Mouse (Mus musculus) lung, postnatal 36 days (tissue): Measurements from ENCODE around the gene Bcdin3d.
A peak's percentile ranks its signal among the peaks of the same experiment; 100 is the strongest.
"Not testable (repeated sequence)": the region's sequence is repeated elsewhere in the genome, so short reads cannot be mapped to it uniquely, and the experiment has no call there.

Experiments used
- DNase-seq: peaks from one replicate; pipeline ENCODE4 v3.0.0; 2022; ENCODE audit warnings: mixed read lengths

Gene Bcdin3d

DNA sequence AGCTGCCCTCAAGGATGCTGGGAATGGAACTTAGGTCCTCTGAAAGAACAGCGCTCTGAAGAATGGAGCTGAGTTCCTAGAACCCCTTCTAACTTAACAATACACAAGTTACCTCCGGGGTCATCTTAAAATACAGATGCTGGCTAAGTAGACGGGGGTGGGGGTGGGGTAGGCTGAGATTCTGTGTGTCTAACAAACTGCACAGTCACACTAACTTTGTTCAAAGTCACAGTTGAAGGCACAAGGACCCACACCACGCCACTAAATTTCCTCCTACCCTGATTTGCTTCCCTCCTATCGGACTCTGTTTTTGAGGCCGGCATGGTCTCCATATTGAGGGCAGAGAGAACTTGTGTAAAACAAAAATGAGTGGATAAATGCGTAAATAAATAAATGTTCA is 1.6 kb downstream of the Bcdin3d start:
- no peak for DNase-seq

DNA sequence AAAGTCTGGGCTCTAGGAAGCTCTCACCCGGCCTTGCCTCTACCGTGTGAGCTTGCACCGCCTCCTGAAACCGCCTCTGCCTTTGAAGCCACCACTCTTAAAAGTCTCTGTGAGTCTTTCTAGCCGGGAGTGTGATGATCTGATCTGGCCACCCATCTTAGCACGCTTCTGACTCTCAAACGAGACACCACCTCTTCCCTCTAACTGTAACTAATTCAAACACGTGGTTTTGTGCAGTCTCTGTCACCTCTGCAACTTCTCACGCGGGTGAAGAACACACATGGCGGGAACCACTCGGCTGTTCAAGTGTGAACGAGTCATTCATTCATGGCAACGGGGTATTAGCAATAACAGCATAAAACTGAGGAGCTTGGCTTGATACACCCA is 2.9 kb downstream of the Bcdin3d start:
- DNase-seq, result no peak

DNA sequence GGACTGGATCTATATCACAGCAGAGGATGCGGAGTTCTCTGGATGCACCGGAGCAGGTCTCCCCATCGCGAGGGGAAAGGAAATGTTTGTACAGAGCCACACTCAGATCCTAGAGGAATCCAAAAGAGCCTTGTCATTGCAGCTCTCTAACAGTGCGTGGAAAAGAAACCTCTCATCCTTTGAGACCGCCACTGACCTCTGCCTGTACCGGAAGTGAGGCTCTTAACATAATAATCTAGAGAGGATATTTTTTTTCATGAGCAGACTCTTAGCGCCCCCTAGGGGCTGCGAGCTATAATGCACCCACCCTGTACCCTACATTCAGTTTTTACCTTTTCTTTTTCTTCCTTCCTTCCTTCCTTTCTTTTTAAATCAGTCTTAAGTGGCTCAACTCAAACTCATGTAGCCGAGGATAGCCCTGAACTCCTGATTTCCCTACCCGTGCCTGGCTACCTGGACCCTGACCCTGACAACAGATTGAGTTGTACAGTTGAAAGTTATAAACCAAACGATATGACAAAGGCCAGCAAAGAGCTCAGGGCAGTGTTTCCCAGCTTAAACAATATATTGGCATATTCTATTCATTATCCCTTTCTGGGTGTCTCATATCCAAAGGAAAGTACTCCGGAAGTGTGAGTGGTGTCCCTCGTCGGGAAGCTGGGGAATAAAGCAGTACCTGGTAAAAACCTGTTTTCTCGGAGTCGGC is 3.4 kb downstream of the Bcdin3d start:
- DNase-seq, result peak; percentile 71

DNA sequence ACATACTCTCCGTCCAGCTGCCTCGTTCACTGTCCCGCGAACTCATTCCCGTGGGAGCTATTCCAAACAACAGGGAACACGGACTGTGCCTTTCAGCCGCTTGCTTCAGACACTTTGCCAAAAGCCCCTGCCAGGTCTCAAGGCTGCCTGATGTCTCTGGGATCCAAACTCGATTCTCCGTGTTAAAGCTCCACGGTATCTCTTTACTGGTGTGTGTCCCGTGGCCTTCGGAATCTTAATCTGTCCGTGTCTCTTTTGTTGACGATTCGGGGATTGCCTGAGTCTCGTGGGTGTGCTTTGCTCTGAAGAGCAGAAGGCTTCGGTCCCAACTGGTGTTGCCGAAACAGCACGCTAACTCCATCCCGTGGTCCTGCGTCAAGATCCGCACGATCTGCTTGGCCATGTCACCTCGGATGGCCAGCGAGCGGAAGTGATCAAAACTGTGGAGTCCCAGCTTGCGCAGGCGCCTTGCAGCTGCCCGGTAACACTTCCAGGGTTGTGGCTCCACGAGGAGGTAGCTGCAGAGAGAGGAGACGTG is 4.2 kb downstream of the Bcdin3d start:
- DNase-seq, result no peak

DNA sequence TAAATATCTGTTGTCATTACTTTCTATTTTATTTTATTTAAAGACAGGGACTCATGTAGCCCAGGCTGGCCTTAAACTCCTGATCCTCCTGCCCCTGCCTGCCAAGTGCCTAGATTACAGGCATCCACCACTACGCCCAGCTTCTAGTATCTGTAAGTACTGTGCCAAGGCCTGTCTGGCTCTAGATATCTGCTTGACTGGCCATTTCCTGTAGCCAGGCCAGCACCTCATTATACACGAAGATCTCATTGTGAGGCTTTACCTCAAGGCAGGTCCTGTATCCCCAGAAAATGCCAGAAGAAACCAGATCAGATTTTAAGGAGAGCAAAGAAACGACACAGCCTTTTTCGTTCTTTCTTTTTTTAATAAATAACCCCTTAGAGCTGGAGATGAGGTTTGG is 4.8 kb downstream of the Bcdin3d start:
- DNase-seq, result no peak

DNA sequence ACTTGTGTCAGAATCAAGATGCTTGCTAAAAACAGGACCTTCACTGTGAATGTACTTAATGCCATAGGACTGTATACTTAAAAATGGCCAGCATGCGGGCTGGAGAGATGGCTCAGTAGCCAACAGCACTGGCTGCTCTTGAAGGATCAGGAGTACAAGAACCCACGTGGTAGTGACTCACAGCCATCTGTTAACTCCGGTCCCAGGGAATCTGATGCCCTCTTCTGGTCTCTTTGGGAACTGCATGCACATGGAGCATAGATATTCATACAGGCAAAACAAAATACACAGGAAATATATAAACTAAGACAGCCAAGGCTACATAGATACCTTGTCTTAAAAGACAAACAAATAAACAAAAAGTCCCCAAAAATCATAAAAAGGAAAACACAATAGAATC is 5.5 kb downstream of the Bcdin3d start:
- DNase-seq, result peak; percentile 95

DNA sequence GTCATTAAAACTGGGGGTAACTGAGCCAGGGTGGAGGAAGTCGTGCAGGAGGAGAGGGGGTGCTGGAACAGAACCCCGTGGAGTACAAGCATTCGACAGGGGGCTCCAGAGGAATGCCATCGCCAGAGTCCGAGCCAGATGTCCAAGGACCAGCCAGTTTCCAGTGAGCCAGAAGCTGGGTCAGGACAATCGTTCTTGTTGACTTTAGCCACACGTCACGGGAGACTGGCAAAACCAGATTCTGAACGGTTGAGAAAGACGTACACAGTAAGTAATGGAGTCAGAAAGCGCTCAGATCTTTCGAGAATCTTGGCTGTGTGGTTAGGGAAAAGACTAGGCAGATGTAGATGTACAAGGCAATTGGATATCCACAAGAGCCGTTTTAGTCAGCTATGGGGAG is 11.3 kb downstream of the Bcdin3d start:
- peak; percentile 74 for DNase-seq

DNA sequence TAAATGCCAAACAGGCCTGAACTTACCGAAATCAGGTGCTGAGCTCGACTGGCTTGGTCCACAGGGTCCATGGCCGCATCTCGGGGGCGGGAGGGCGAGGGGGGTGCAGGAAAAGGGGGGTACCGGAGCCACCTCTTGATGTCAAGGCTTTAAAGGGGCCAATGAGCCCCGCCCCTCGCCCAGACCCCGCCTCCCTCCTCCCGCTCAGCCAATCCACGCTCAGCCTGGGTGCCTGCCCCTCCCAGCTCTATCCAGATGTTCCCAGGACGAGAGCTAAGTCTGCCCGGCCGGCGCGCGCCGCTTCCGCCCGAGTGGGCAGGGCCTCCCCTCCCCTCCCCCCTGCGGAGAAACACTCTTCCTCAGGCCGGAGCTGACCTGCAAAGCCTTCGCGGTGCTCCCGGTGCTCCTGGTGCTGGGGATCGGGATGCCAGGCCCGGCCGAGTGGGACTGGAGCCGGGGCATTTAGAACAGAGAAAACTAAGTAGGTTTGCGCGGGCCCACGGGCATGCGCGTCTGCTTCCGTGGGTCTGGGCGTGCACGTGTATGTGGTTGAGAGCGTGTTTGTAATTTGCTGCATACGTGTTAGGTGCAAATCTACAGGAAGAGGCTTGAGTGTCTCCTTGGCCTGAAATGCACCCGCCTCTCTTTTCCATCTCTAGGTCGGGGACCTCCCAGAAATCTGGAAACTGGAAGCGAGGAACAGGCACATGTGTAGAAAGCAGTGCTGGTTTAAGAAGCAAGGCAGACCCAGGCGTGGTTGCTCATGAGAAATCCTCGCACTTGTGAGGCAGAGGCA is 16.7 kb downstream of the Bcdin3d start, which contains the start of gene Nckap5l:
Nckap5l (minus strand) TSS at position 143 of the 796 bp plus-strand sequence.
- DNase-seq, result peak; percentile 96

DNA sequence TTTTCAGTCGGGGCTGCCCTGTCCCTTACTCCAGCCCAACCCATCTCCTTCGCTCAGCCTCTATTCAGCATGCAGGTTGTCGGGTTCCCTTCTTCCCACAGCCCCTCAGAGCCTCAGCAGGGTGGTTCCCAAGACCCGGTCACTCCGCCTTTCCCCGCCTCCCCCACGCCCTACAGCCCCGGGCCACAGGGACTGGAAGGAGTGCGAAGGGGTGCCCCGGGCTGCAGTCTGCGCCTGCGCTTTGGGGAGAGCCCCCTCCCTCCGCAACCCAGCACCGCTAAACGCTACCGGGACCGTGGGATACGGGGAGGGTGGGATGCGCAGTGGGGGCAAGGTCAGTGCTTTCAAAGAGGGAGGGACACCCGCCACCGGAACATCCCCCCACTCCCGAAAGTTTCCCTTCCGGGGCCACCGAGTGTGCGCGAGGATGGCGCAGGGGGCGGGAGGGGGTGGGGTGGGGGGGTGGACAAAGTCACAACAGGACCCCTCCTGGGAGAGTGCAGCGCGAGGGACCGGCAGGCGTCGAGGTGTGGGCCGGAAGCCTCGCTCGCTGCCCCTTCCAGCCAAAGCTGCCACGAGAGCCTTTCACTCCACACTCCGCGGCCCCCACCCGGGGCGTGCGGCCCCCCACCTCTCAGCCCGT is 17.4 kb downstream of the Bcdin3d start:
- DNase-seq, result peak; percentile 65

DNA sequence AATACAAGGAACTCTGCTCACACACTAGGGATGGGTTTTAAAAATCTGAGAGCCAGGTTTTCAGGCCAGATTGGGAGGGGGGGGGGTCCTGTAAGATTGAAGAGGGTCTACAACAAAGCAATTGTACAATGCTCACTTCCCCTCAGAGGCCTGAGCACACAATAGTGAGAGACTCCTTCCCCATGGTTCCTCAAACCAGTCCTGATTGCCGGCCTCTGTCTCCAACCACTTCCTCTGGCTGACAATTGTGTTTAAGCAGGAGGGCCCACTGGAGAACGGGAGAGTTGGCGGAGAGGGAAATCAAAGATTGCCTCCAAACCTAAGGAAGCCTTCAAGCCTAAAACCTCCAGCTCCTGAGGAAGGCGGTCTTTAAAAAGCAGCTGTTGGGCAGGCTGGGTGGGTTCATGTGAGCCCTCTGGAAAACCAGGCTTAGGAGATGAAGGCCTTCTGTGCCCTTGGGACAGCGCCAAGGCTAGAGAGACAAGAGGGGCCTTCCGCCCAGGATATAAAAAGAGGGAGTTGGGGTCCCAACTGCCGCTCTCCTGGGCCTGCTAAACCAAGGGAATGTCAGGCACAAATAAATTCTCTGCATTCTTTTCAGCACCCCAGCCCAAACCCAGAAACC is 18.1 kb downstream of the Bcdin3d start:
- DNase-seq, result peak; percentile 49

DNA sequence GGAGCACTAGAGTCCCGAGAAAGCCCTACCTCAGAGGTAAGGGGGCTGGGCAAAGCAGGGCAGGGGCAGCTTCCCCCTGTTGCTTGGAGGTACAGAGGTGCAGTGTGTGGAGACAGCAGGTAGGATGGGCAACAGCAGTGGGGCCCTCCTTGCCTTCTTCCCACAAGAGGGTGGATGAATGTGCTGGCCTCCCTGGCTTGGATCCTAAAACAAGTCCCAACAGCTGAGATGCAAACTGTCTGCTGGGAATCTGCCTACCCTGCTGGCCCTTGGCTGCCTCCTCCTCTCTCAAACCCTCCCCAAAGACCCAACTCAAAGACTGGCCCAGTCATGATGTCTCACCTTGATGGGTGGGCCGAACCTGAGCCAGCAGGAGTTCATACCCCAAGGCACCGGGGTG is 19.1 kb downstream of the Bcdin3d start:
- DNase-seq, result no peak

DNA sequence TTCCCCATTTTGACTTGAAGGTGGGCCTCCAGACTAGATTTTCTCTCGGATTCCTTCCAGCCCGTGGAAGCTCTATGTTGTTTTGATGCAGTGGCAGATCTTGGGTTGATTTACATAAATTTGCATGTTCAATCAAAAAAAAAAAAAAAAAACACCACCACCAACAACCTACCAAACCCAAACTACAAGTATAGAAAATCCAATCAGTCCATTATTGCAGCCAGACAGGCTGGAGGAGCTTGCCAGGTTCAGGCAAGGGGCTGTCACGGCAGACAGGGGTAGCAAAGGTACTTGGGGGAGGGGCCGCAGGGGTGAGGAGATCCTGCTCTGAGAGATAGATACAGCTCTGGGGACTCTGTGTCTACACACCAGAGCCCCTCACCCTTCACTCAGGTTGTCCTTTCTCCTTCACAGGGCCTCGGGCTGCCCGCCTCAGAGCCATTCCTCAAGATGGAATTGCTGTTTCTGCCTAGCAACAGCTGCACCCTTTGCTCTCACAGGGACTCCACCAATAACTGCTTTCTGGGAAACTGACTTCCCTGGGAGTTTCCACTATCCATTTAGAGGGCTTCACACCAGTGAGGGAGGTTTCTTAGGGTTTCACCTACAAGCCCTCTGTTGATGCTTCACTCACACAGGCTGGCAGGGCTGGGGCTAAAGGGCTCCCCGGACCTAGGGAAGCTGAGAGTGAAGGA is 19.8 kb downstream of the Bcdin3d start:
- DNase-seq, result no peak

DNA sequence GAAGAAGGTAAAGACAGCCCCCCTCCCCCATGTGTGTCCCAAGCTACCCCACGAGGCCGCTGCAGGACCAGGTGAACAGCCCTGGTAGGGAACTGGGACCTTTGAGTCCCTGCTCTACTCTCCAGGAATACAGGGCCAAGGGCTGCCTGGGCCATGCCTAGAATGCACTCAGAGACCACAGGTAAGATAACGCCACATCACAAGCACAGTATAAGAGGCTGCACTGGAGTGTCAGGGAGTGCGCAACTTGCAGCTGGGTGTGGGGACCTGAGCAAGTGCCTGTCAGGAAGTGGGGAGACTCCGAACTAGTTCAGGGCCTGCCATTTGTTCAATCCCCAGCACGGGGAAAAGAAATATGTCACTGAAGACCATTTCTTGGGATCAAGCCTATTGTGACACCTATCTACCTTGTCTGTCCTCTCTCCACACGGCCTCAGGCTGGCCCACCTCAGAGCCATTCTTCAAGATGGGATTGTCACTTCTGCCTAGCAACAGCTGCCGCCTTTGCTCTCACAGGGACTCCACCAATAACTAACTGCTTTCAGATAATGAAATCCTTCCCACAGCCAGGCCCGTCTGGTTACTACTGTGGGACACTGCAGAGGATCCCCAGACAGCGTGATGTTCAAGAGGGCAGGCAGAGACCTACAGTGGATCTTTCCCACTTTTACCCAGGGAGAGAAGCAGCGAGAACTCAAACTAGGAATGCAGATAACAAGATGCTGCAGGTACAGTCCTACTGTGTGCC is 21.2 kb downstream of the Bcdin3d start:
- peak; percentile 59 for DNase-seq

DNA sequence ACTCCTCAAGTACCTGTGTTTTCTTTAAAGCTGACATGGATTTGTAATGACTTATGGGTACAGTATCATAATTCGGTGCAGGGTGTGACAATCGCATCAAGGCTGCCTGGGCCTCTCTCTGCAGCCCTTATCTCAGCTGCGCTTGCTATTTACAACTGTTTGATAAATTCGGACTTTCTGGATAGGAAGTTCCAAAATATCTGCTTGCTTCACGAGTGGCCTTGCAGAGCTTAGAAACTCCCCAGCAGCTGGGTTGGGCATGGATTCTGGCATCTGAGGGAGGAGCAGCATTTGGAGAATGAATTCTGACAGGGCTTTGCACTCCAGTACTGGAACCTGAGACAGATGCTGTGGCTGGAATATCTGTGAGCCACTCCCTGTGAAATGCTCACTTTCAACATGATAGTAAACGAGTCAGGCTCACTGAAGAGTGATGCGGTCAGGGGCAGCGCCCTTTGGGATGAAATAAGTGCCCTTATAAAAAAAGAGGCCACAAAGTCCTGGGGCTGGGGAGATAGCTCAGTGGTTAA is 24.7 kb downstream of the Bcdin3d start:
- DNase-seq, result no peak

DNA sequence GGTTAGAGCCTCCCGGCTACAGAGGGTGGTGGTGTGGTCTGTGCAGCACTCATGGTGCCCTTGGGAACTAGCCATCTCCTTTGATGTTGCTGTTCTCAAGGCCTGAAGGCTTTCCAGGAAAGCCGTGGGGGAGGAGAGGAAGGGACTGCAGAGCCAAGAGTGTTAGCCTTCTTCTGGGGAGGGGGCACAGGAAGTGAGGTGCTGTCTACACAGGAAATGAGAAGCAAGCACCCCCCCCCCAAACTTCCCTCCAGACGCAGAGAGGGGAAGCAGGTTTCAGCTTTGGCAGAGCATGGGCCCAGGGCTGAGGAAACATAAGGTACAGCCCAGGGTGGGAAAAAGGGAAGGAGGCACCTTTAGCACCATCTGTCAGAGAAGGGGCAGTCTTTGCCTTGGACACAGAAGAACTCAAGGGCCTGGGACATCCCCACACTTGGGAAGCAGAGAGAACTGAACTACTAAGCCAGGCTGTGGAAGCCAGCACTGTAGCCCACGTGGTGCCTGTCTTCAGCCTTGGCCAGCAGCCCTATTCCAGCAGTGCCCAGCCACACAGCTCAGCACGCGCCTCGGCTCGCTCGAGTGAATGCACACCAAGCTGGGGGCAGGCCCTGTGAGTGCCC is 25.3 kb downstream of the Bcdin3d start:
- DNase-seq, result peak; percentile 67

DNA sequence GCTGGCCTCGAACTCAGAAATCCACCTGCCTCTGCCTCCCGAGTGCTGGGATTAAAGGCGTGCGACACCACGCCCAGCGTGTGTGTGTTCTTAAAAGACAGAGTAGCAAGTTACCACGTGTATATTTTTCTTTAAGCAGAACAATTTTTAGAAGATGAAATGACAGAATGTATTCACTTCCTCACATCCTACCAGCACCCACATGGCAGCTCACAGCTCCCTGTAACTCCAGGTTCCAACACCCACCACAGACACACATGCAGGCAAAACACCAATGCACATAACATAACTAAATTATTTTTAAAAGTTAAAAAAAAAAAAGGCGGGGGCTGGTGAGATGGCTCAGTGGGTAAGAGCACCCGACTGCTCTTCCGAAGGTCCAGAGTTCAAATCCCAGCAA is 28.4 kb downstream of the Bcdin3d start:
- not testable (repeated sequence) for DNase-seq

DNA sequence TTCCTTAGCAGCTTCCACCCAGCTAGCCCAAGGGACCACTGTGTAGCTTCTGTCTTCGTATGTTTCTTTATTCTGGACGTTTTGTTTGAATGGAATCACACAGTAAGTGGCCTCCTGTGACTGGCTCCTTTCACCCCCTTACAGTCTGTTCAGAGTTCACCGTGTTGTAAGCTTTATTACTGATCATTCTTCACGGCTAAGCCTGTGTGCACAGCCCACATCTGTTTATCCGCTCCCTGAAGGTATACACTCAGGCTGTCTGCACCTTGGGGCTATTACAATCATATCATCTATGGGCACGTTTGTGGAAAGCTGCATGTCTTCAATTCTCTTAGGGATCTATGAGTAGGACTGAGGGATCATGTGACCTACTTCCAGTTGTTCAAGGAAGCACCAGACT is 29.0 kb downstream of the Bcdin3d start:
- no peak for DNase-seq

DNA sequence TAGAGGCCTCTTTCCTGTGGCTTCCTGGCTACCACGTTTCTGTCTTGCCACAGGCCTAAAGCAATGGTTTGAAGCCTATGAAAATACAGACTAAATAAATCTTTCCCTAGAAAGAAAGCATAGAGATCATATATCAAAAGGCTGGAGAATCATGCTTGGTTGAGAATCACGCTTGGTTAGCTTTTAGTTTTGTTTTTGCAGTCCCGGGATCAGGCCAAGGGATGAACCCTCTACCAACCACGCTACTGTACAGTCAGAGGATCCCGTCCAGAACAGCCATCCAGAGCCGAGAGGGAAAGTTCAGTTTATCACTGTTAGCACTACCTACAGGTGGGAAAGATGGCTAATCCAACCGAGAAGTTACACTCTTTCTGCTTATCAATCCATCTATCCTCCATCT is 32.2 kb downstream of the Bcdin3d start:
- no peak for DNase-seq

DNA sequence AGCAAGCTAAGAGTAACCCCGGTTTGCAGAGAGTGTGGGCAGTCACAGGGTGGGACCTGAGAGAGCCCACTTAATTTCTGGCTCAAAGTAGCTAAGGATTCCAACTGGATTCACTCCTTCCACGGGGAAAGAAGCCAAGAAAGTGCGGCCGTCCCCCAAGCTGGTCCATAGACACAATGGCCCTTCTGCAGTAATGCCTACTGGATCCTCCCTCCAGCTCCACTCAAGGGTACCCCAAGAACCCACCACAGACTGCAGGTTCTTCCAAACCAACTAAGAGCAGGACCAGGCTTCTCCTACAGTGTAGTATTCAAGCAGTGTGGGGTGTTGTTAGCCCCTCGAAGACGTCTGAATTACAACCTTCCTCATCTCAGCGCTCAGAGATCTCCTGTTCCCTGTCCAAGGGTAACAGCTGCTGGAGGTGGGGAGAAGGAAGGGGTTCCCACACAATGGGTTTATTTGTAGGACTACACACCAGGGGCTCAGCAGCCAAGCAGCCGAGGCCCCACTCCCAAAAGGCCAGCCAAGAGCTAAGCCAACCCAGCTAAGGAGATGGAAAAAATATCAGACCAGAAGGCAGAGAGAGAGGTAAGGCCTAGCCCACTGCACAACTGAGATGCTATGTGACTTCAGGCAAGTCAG is 33.6 kb downstream of the Bcdin3d start:
- no peak for DNase-seq

DNA sequence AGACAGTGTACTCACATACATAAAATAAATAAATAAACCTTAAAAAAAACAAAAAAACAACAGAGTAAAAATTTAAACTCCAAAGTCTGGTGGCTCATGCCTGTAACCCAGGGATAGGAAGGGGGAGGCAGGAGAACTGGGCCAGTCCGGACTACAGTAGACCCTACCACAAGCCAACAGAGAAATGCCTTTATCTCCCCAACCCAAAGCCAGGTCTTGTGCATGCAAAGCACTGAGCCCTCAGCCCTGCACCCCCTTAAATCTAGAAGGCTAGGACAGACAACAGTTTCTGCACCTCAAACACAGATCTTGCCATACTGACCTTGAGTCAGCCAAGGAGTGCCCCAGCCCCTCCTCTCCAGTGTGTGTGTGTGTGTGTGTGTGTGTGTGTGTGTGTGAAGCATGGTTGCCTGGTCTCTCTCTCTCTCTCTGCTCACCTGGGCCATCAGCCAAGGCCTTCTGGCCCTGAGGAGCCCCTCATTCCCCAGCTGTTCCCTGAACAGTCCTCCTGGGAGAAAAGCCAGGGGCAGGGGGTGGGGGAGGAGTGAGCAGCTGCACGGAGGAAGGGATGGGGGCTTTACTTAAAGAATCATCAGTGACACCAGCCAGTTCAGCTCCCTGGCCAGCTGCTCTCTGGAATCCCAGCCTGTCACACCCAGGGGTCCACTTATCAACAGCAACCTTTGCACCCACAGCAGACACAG is 34.3 kb downstream of the Bcdin3d start:
- no peak for DNase-seq
